Mouse (Mus musculus): ENCODE results near the gene Ubl7.

The Ubl7 gene

GRCm38 (mm10) chr9:57922381-57922780, 11.6 kb downstream of the Ubl7 start:
- DNase-seq: peak in 1 of 2 experiments; percentile 2

GRCm38 (mm10) chr9:57923046-57923445, 12.3 kb downstream of the Ubl7 start:
- DNase-seq: no peak

- peak in 1 of 2 experiments; percentile 2 for DNase-seq
These were observed 20.5 kb downstream of the Ubl7 start for GRCm38 (mm10) chr9:57931166-57931767.

- DNase-seq: peak in 1 of 2 experiments; percentile 8
These were observed 21.5 kb downstream of the Ubl7 start for GRCm38 (mm10) chr9:57932253-57932652.

- peak in 1 of 2 experiments; percentile 3 for DNase-seq
These were observed 22.2 kb downstream of the Ubl7 start for GRCm38 (mm10) chr9:57932831-57933602.

- DNase-seq: peak; percentile 69 to 77
These were observed 25.1 kb downstream of the Ubl7 start for GRCm38 (mm10) chr9:57935683-57936437.

GRCm38 (mm10) chr9:57937171-57937570, 26.4 kb downstream of the Ubl7 start:
- peak in 1 of 2 experiments; percentile 2 for DNase-seq

GRCm38 (mm10) chr9:57937651-57938050, 26.9 kb downstream of the Ubl7 start:
- DNase-seq: peak in 1 of 2 experiments; percentile 2

GRCm38 (mm10) chr9:57938225-57939055, 27.7 kb downstream of the Ubl7 start:
- DNase-seq: no peak

- peak; percentile 79 to 80 for DNase-seq
These were observed 28.9 kb downstream of the Ubl7 start, which contains the start of gene Sema7a for GRCm38 (mm10) chr9:57939431-57940348. Gene Sema7a, plus strand, starts transcription at chr9:57940112.

- DNase-seq: peak in 1 of 2 experiments; percentile 42
These were observed 29.6 kb downstream of the Ubl7 start for GRCm38 (mm10) chr9:57940349-57940794.

- peak in 1 of 2 experiments; percentile 57 for DNase-seq
These were observed 30.3 kb downstream of the Ubl7 start for GRCm38 (mm10) chr9:57940861-57941638.

GRCm38 (mm10) chr9:57942039-57942438, 31.3 kb downstream of the Ubl7 start:
- no peak for DNase-seq

- no peak for DNase-seq
These were observed 32.3 kb downstream of the Ubl7 start for GRCm38 (mm10) chr9:57943067-57943466.

- peak in 1 of 2 experiments; percentile 73 for DNase-seq
These were observed 33.8 kb downstream of the Ubl7 start for GRCm38 (mm10) chr9:57944572-57944971.

GRCm38 (mm10) chr9:57945771-57946616, 35.2 kb downstream of the Ubl7 start:
- no peak for DNase-seq

GRCm38 (mm10) chr9:57947381-57948030, 36.7 kb downstream of the Ubl7 start:
- DNase-seq: no peak

GRCm38 (mm10) chr9:57948333-57948931, 37.7 kb downstream of the Ubl7 start:
- no peak for DNase-seq

Data from thymus, adult 18-20 months (tissue).